14 mouse cellular contexts compared by ENCODE assay signal in the genomic region with DNA sequence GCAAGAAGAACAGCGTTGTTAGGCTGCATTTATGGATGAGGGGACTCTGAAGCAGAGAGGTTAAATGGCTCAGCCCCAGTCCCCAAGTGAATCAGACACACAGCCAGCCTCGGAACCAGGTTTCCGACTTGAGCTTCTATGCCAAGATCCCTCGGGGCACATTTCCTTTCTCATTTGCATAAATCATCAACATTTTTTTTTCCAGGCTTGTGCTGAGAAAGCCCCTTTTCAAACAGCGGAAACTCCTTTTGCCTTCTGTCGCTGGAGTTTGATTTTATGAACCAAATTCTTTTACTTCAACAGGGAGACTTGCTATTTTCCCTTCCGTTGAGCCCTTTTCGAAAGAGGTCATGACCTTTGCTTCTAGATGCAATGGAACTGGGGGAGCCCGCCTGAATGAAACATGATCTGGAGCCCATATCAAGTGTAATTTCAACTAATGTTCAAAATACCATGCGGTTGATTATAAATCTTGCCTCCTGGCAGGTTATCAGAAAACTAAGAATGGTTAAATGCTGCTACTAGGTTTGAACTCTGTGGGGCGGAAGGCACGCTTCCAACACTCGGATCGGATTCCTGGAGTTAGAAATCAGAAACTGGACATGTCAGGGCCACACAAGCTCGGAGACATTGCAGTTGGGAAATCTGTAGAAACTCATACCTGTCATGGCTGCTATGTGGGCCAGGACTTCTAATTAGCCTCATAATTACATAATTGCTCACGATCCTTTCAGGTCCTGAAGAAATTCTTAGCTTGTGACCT. TPM values are rescaled to one million over a fixed set of nuclear protein-coding genes. Genes with fewer than 3 reads are reported as not detected.
DNase-seq lines count a peak whose midpoint lies in the region; ATAC-seq and TF ChIP-seq lines count a peak whose summit lies in the region.
"Had no signal": no experiment of that assay in that cellular context is flagged by ENCODE, and none has a peak within 500 bp of the region (broad histone marks: within the 10 kb centered on the region; RNA-seq: fewer than 3 reads in every experiment).

No protein-coding gene starts in this region.

- H3K4me1 ChIP-seq in midbrain, postnatal 0 days (ENCODE audit: insufficient read depth, low read length), result no peaks in the 10 kb centered on the region
- H3K4me1 ChIP-seq in midbrain, embryonic 11.5 days (ENCODE audit: control insufficient read depth, insufficient read depth, low read length), result peaks cover 3% of the 10 kb centered on the region; the same call in 1 of the 2 replicates
- H3K4me1 ChIP-seq in neural tube, embryonic 15.5 days, result peaks cover 16% of the 10 kb centered on the region
- H3K4me1 ChIP-seq: liver, embryonic 13.5 days had no signal

- no peak for ATAC-seq in midbrain, postnatal 0 days (ENCODE audit: low FRiP score)
- no peak for ATAC-seq in midbrain, embryonic 11.5 days (ENCODE audit: low FRiP score)
- no peak for ATAC-seq in neural tube, embryonic 15.5 days (ENCODE audit: low FRiP score)
- ATAC-seq in monocyte, adult 5-6 weeks (replicated peaks; ENCODE audit: insufficient number of reproducible peaks, low FRiP score, low TSS enrichment, poor library complexity, severe bottlenecking), result no peak
- ATAC-seq: forebrain, embryonic 16.5 days had no signal

- no peak for TF ChIP-seq CTCF in midbrain, postnatal 0 days (IDR thresholded peaks at IDR 0.05)

- no peaks in the 10 kb centered on the region for H3K36me3 ChIP-seq in midbrain, postnatal 0 days (ENCODE audit: insufficient read depth, low read length)
- H3K36me3 ChIP-seq in midbrain, embryonic 11.5 days (ENCODE audit: control insufficient read depth, insufficient read depth, low read length), result no peaks in the 10 kb centered on the region
- H3K36me3 ChIP-seq in neural tube, embryonic 15.5 days, result no peaks in the 10 kb centered on the region
- H3K36me3 ChIP-seq: hindbrain, embryonic 15.5 days; liver, embryonic 13.5 days had no signal

- H3K4me3 ChIP-seq in midbrain, postnatal 0 days (ENCODE audit: low read depth, low read length), result no peak overlapping the region
- no peak overlapping the region for H3K4me3 ChIP-seq in midbrain, embryonic 11.5 days (ENCODE audit: low read depth, low read length)
- H3K4me3 ChIP-seq in neural tube, embryonic 15.5 days (replicated peaks), result no peak overlapping the region
- H3K4me3 ChIP-seq: hindbrain, embryonic 15.5 days; liver, embryonic 13.5 days had no signal

- no peak overlapping the region for H3K4me2 ChIP-seq in midbrain, postnatal 0 days (ENCODE audit: low read depth, low read length, poor library complexity, severe bottlenecking)
- H3K4me2 ChIP-seq in midbrain, embryonic 11.5 days, result no peak overlapping the region
- peak overlapping the region; percentile 17; the same call in 1 of the 2 replicates for H3K4me2 ChIP-seq in neural tube, embryonic 15.5 days
- H3K4me2 ChIP-seq: hindbrain, embryonic 15.5 days; liver, embryonic 13.5 days had no signal

- DNase-seq in embryo, embryonic 10.5 days (ENCODE audit: low spot score), result peak; percentile 35
- DNase-seq in embryo, embryonic 10 days (ENCODE audit: low spot score), result no peak
- DNase-seq in midbrain, postnatal 0 days (ENCODE audit: low spot score), result peak; percentile 60
- DNase-seq in midbrain, embryonic 11.5 days (ENCODE audit: low spot score, missing footprints), result no peak
- DNase-seq in kidney, adult 9 months, result peak; percentile 34
- DNase-seq in ovary, adult 18-20 months (ENCODE audit: low spot score), result no peak
- DNase-seq: layer of hippocampus, postnatal 36 days; liver, embryonic 13.5 days; spleen, adult 18-20 months; thymus, adult 18-20 months had no signal

- H3K9me3 ChIP-seq in midbrain, postnatal 0 days (ENCODE audit: low read length), result no peaks in the 10 kb centered on the region
- H3K9me3 ChIP-seq in midbrain, embryonic 11.5 days (ENCODE audit: control insufficient read depth, low read length), result no peaks in the 10 kb centered on the region
- H3K9me3 ChIP-seq in neural tube, embryonic 15.5 days (replicated peaks), result no peaks in the 10 kb centered on the region
- H3K9me3 ChIP-seq: hindbrain, embryonic 15.5 days; liver, embryonic 13.5 days had no signal

- H3K27me3 ChIP-seq in midbrain, postnatal 0 days (ENCODE audit: insufficient read depth, low read length), result no peaks in the 10 kb centered on the region
- no peaks in the 10 kb centered on the region for H3K27me3 ChIP-seq in midbrain, embryonic 11.5 days (ENCODE audit: control insufficient read depth, insufficient read depth, low read length)
- no peaks in the 10 kb centered on the region for H3K27me3 ChIP-seq in neural tube, embryonic 15.5 days (replicated peaks)
- H3K27me3 ChIP-seq: hindbrain, embryonic 15.5 days had no signal

- no peak overlapping the region for H3K27ac ChIP-seq in midbrain, postnatal 0 days (ENCODE audit: low read depth, low read length)
- no peak overlapping the region for H3K27ac ChIP-seq in midbrain, embryonic 11.5 days (ENCODE audit: low read depth, low read length)
- H3K27ac ChIP-seq in neural tube, embryonic 15.5 days (replicated peaks), result no peak overlapping the region
- H3K27ac ChIP-seq: hindbrain, embryonic 15.5 days; liver, embryonic 13.5 days had no signal

- H3K9ac ChIP-seq in midbrain, postnatal 0 days (replicated peaks; ENCODE audit: low read length, poor library complexity, severe bottlenecking), result no peak overlapping the region
- no peak overlapping the region for H3K9ac ChIP-seq in midbrain, embryonic 11.5 days (ENCODE audit: low read length)
- no peak overlapping the region for H3K9ac ChIP-seq in neural tube, embryonic 15.5 days (replicated peaks)
- H3K9ac ChIP-seq: hindbrain, embryonic 15.5 days; liver, embryonic 13.5 days had no signal

- 56% methylated on average over 16 of the region's 16 CpGs for WGBS in midbrain, postnatal 0 days
- 64% methylated on average over 16 of the region's 16 CpGs for WGBS in midbrain, embryonic 11.5 days
- WGBS in neural tube, embryonic 15.5 days, result 43% methylated on average over 16 of the region's 16 CpGs

RNA-seq across cellular contexts. Expression of a gene that starts 15.2 kb away (rescaled TPM):
- total RNA-seq in midbrain, postnatal 0 days (2014; rRNA removed), result 28.6 and 45.5 TPM in 2 replicates
- 11.7 and 12.9 TPM in 2 replicates for polyA plus RNA-seq in midbrain, postnatal 0 days (2015; fragmentation: Nextera tagmentation; extraction: Ambion mirVana)
- polyA plus RNA-seq in midbrain, embryonic 11.5 days (2014; fragmentation: Nextera tagmentation; extraction: Ambion mirVana), result 26.3 and 27.7 TPM in 2 replicates
- polyA plus RNA-seq in neural tube, embryonic 15.5 days (2015; fragmentation: Nextera tagmentation; extraction: Ambion mirVana), result 12.2 and 13.8 TPM in 2 replicates
- total RNA-seq in monocyte, adult 5-6 weeks (2017), result 26.0 to 43.7 TPM (median 27.1 TPM) in 3 replicates

Comparison
In these comparisons a context has a peak if more than half of its experiments do, and no peak if none do; other contexts are left out.
1. DNase-seq: peak in embryo, embryonic 10.5 days (single experiment), midbrain, postnatal 0 days (single experiment) and kidney, adult 9 months (single experiment); none in embryo, embryonic 10 days (single experiment), midbrain, embryonic 11.5 days (single experiment) and ovary, adult 18-20 months (single experiment).